Mouse (Mus musculus) kidney, adult 8-10 months (tissue): ENCODE measurements around the gene Plekhg5.

ENCODE experiments used
- DNase-seq, 2 experiments: peaks; one replicate each; pipeline ENCODE4 v3.0.0; 2022

Plekhg5 gene

DNA sequence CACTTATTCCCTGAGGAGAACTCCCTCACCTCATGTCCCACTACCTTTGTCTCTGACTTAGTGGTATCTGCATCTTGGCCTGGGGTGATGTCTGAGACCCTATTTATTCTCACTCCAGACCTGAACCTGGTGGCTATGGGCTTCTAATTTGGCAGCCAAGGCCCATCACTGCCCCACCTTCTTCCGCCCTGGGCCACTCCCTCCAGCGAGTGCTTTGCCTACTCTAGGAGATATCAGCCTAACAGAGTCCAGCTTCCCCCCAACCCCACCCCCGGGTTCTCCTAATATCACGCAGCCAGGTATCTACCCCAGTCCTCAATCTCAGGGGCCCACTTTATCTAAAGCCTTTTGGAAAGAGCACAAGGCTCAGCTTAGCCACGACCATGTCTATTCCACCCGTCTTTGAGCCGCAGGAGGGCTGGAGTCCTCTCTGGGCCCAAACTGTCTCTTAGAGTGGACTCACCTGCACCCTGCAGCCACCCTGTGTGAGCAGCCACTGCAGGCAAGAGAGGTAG is 79.2 kb downstream of the Plekhg5 start:
- DNase-seq, result no peak

GRCm38 (mm10) chr4:152151966-152152544 is 79.8 kb downstream of the Plekhg5 start, which contains the start of gene Espn:
Gene Espn, minus strand, starts transcription at chr4:152152371.
- no peak for DNase-seq

- peak; percentile 77 to 88 for DNase-seq
Observed at GRCm38 (mm10) chr4:152153771-152154177, 81.5 kb downstream of the Plekhg5 start.

DNA sequence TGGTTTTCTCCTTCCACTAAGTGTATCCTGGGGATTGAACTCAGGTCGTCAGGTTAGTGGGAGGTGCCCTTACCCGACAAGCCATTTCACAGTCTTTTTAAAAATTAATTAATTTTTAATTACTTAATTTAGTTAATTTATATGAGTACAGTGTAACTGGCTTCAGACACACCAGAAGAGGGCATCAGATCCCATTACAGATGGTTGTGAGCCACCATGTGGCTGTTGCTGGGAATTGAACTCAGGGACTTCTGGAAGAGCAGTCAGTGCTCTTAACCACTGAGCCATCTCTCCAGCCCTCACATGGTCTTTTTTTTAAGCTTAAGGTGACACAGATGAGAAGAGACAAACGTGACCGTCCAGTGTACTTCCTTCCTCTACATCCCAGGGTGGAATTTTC is 82.7 kb downstream of the Plekhg5 start:
- no peak for DNase-seq

- DNase-seq, result peak in 1 of 2 experiments; percentile 68
Observed at GRCm38 (mm10) chr4:152157779-152158584, 85.7 kb downstream of the Plekhg5 start.

DNA sequence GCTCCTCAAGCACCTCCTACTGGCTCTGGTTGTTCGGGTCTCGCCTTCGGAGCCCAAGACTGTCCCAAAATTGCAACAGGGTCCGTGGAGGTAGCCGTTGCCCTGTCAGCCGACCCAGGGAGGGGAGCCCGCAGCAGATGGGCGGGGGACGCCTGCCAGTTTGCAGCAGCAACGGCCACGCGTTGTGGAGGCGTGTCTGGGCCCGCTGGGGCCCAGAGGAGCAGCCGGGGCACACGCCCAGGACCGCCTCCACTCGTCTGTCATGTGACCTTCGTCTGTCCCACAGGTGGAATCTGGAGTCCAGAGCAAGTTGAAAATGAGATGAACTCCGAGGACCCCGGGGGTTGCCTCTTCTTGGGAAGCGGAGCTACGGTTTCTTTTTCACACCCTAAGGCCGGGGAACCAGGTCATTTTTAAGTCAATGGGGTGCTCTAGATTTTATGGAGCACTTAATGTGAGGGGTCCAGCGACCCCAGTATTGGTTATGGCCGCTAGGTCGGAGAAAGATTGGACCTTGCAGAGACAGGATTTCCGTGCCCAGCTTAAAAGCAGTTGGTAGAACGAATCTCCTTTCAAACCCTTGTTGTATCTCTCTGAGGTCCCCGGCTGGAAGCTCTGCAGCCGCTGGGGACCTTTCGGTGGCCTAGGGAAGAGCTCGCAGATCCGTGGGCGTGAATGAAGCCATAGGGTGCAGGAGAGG is 86.4 kb downstream of the Plekhg5 start, which contains the start of gene Hes2:
Gene Hes2, plus strand, starts transcription at position 283 of the 700 bp plus-strand sequence.
- peak in 1 of 2 experiments; percentile 45 for DNase-seq

GRCm38 (mm10) chr4:152159285-152159678 is 87.0 kb downstream of the Plekhg5 start:
- peak in 1 of 2 experiments; percentile 32 for DNase-seq

DNA sequence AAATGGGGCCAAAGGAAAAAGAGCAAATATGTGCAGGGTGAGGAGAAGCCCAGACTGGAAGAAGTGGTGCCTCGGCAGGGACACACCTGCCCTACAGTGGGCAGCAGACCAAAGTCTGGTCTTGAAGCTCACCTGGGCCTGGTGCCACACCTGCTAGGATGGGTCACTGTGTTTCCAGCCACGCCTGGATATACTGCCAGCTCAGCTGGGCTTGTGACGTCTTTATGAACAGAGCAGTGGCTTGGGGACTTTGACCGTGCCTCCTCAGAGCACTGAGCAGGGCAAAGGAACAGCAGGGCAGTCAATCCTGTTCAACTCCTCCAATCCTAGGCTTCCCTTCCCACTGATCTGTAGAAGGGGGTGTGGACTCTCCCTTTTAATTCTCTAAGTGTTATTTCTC is 88.5 kb downstream of the Plekhg5 start:
- DNase-seq, result peak; percentile 80

GRCm38 (mm10) chr4:152161601-152162000 is 89.3 kb downstream of the Plekhg5 start:
- DNase-seq, result peak; percentile 70 to 76

DNA sequence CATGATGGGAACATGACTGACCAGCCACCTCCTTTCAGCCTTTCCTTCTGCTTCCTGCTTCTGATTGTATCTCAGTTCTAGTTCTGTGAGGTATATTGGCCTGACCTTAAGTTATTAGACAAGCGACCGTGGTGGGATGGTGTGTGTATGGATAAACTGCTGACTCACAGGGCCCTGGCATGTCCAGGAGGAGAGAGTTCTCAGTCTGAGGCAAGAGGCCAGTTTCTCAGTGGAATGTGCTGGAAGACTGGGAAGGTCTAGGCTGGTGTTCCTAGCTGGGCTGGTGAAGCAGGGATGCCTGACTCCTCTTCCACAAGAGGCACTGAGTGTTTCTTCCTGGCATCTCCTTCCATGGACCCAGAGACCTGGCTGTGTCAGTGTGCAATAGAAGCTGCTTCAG is 90.5 kb downstream of the Plekhg5 start:
- DNase-seq, result no peak
